Mouse (Mus musculus) testis, adult 2 months (tissue): ENCODE data around the gene Gm14124. TPM values are rescaled to one million over a fixed set of nuclear protein-coding genes. Genes with fewer than 3 reads are reported as not detected.
"Not testable (repeated sequence)": the region's sequence is repeated elsewhere in the genome, so short reads cannot be mapped to it uniquely, and the experiment has no call there.

Source experiments
- H3K27ac ChIP-seq: fragments of 200-500 bp; 2 replicates; pipeline ENCODE4 v1.5.1; 2012; ENCODE audit warnings: low read depth, low read length; ENCODE audit not compliant: control insufficient read depth, insufficient read depth
- H3K27me3 ChIP-seq: fragments of 200-500 bp; 2 replicates; pipeline ENCODE4 v1.6.1; 2012; ENCODE audit warnings: mild to moderate bottlenecking, low read length, moderate library complexity; ENCODE audit not compliant: control insufficient read depth, insufficient read depth
- H3K36me3 ChIP-seq: fragments of 200-500 bp; 2 replicates; pipeline ENCODE4 v1.6.1; 2012; ENCODE audit warnings: mild to moderate bottlenecking, low read length; ENCODE audit not compliant: control insufficient read depth, insufficient read depth
- H3K4me1 ChIP-seq: fragments of 200-500 bp; 2 replicates; pipeline ENCODE4 v1.6.1; 2012; ENCODE audit warnings: low read length; ENCODE audit not compliant: control insufficient read depth, insufficient read depth
- H3K4me3 ChIP-seq: fragments of 200-500 bp; 2 replicates; pipeline ENCODE4 v1.5.1; 2012; ENCODE audit warnings: low read depth, mild to moderate bottlenecking, low read length, moderate library complexity, mixed read lengths; ENCODE audit not compliant: control insufficient read depth
- CTCF ChIP-seq: fragments of 200-500 bp; IDR thresholded peaks from 2 replicates; pipeline ENCODE4 v1.5.1; 2012; ENCODE audit warnings: low read depth, mild to moderate bottlenecking, inconsistent platforms, low read length, moderate library complexity; ENCODE audit not compliant: control insufficient read depth, insufficient read depth, insufficient replicate concordance
- POLR2A ChIP-seq: fragments of 200-500 bp; IDR thresholded peaks from 2 replicates; pipeline ENCODE4 v1.6.1; 2012; ENCODE audit warnings: low read depth, mild to moderate bottlenecking, inconsistent platforms, low read length, moderate library complexity; ENCODE audit not compliant: control insufficient read depth
- polyA plus RNA-seq: library from polyadenylated mRNA; depleted of rRNA; stranded (reverse); fragments of >200 nt; gene quantifications from 2 replicates; pipeline ENCODE4 v1.2.3, GENCODE M21; 2012; rRNA removed

Gene Gm14124
- polyA plus RNA-seq, 1 experiment = 0.07 TPM

DNA sequence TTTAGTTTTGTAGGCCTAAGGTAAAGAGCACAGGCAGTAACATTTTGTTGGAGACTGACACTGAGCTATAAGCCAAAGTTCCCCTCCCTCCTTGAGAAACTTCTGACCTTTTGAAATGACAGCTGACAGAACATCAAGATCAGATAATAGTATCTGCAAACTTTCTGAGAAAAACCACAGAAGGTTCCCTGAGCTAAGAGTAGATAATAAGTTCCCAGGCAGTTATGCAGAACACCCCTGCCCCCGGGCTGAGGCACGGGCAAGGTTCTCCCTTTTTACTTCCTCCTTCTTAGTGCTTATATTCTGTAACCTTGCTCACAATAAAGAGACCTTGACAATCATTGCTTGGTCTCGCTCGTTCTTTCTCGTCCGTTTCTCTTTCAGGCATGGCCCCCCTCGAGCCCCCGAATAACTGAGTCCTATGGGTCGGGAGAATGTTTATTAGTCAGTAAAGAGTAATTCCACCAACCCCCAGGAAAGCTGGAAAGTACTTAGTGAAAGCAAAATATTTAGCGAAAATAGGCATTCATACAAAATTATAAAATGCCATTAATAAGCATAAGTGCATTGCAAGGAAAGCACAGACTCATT is 50.0 kb downstream of the Gm14124 start:
- H3K36me3 ChIP-seq = no peaks in the 10 kb centered on the region
- no peaks in the 10 kb centered on the region for H3K27me3 ChIP-seq
- no peak overlapping the region for H3K4me3 ChIP-seq
- TF ChIP-seq CTCF (no peak), POLR2A (no peak)
- no peak overlapping the region for H3K27ac ChIP-seq
- H3K4me1 ChIP-seq = peaks cover 4% of the 10 kb centered on the region

DNA sequence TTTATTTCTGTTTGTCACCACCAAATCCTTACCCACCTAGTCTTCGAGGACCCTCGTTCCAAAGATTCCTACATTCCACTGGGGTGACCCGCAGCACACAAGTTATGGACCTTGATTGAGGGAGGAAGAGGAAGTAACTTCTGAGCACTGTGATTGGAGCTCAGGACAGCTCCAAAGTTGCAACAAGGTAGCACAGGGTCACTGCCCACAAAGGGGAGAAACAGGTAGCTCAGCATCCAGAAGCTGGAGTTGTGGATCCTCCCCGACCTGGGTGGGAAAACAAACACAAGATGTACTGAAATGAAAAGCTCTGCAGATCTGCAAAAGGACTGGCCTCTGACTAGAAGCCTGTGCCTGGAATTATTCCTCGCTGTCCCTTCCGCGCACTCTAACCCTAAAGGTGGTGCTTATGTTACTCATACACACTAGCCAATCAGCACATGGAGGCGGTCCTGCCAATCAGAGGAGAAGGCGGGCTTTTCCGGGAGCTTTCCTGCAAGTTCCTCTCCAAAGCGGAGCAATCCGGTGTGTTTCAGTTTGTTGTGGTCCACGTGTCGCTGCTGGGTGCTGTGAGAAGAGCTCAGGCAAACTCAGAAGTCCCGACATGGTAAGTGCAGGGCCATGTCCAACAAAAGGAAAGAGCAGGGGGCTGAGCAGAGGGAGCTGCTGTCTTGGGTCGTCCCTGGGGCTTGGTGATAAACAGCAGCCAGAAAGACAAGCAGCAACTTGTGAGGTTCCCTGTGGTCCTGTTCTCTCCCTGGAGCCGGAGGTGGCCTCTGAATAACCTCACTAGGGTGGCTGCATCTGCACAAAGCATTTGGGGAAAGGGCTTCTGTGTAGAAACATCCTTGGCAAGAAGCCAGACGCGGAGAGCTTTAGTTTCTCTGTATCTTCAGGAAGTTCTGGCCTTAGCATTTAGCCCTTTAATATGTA is 53.9 kb downstream of the Gm14124 start:
- not testable (repeated sequence) for H3K4me1 ChIP-seq, H3K36me3 ChIP-seq, H3K27me3 ChIP-seq
- peak overlapping the region; percentile 89 for H3K4me3 ChIP-seq
- H3K27ac ChIP-seq = peak overlapping the region; percentile 42; the same call in 1 of the 2 replicates

DNA sequence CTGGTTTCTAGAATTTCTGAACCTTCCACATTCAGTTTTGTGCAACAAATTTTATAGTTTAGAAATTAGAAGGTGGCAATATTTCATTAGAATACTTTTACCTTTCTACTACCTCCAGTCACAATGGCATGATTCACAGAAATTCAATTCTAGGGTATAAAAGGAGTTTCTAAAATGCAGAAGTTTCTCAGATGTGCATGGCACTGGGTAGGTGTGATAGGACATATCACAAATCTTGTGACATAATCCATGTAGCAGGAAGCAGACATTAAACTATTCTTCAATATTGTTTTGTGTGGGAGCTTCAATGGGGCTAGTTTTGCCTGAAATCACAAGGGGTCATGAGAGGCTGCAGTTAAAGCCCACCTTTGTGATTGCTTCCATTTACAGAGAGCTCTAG is 58.8 kb downstream of the Gm14124 start:
- Histone ChIP-seq H3K4me1 (no peaks in the 10 kb centered on the region; the same call in 1 of the 2 replicates), H3K27me3 (no peaks in the 10 kb centered on the region), H3K36me3 (no peaks in the 10 kb centered on the region), H3K4me3 (no peak overlapping the region), H3K27ac (no peak overlapping the region)
- no peak for TF ChIP-seq POLR2A
- TF ChIP-seq CTCF = no peak

DNA sequence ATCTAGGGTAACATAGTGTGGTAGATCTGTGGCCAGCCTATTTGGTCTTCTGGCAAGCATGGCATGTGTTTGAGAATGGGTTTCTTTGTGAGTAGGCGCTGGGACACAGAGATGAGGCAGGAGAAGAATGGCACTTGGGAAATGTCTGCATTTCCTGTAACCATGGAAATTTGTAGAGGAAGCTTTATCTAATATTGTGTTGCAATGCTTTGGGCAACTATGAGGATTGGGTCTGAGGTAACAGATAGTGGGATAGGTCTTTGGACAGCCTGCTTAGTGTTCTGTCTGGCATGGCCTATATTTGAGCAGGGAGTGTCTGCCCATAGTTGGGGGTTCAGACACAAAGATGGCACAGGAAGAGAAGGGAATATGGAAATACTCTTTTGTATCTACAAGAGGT is 61.7 kb downstream of the Gm14124 start:
- H3K4me3 ChIP-seq = no peak overlapping the region
- H3K36me3 ChIP-seq = no peaks in the 10 kb centered on the region
- no peak for TF ChIP-seq CTCF
- no peak for TF ChIP-seq POLR2A
- no peaks in the 10 kb centered on the region for H3K4me1 ChIP-seq
- no peak overlapping the region for H3K27ac ChIP-seq
- H3K27me3 ChIP-seq = no peaks in the 10 kb centered on the region

Other genes starting within 250 kb of the Gm14124 start
- 0.23 TPM in 2 replicates for gene Zfp120, start 120.8 kb upstream of the Gm14124 start, polyA plus RNA-seq
- not detected in 2 replicates for gene Gm10770, start 77.8 kb upstream of the Gm14124 start, polyA plus RNA-seq
- 0.11 and 0.14 TPM in 2 replicates for gene Gm14139, start 75.8 kb upstream of the Gm14124 start, polyA plus RNA-seq
- gene Zfp937, start 39.4 kb upstream of the Gm14124 start, polyA plus RNA-seq = 0.19 and 0.25 TPM in 2 replicates
- 0.14 TPM in 1 of 2 replicates, not detected in the other for gene Gm21994, start 1.9 kb upstream of the Gm14124 start, polyA plus RNA-seq
- not detected in 2 replicates for gene Gm10130, start 66.2 kb downstream of the Gm14124 start, polyA plus RNA-seq
- gene 3300002I08Rik, start 105.2 kb downstream of the Gm14124 start, polyA plus RNA-seq = 0.90 and 1.3 TPM in 2 replicates
- 0.46 and 0.59 TPM in 2 replicates for gene Zfp442, start 194.0 kb downstream of the Gm14124 start, polyA plus RNA-seq
- not detected in 2 replicates for gene Zfp345, start 227.6 kb downstream of the Gm14124 start, polyA plus RNA-seq